Mouse (Mus musculus) heart, postnatal 10 days (tissue): Measurements from ENCODE around the gene Spns3. TPM values are rescaled to one million over a fixed set of nuclear protein-coding genes. Genes with fewer than 3 reads are reported as not detected.

ENCODE experiments used
- DNase-seq, 2 experiments: peaks; one replicate each; pipeline ENCODE4 v3.0.0; 2021
- intact Hi-C: fragments of 180-260 bp; cut with DNase I; formaldehyde crosslinking; loops from one replicate; pipeline ENCODE4 v1.15.1; 2025
- total RNA-seq, 2 experiments: library from RNA; stranded (reverse); gene quantifications; 2 replicates each; pipeline ENCODE4 v1.2.3; 2021

The Spns3 gene
- total RNA-seq, 2 experiments from 2014 or later, result 0.07 TPM; not detected in 1

- DNase-seq, result peak in 1 of 2 experiments; percentile 46
- intact Hi-C loops, result loop anchor here (1.0 to 2.0 kb wide), 2 partner anchors 20 to 32 kb away; no protein-coding TSS in a partner anchor
These were observed 61.5 kb downstream of the Spns3 start for GRCm38 (mm10) chr11:72488753-72489271.

- intact Hi-C loops, result loop anchor here (2.0 kb wide), 1 partner anchor 31 kb away; no protein-coding TSS in a partner anchor
These were observed 62.6 kb downstream of the Spns3 start for GRCm38 (mm10) chr11:72487739-72488138.

GRCm38 (mm10) chr11:72487171-72487570 is 63.1 kb downstream of the Spns3 start:
- intact Hi-C loops, result no loop called here
- DNase-seq, result no peak

More at GRCm38 (mm10) chr11:72487739-72488138, 62.6 kb downstream of the Spns3 start:
- DNase-seq, result no peak

GRCm38 (mm10) chr11:72485960-72486359 is 64.3 kb downstream of the Spns3 start:
- DNase-seq, result no peak
- intact Hi-C loops, result no loop called here

GRCm38 (mm10) chr11:72485157-72485556 is 65.1 kb downstream of the Spns3 start:
- intact Hi-C loops, result no loop called here

GRCm38 (mm10) chr11:72484549-72484948 is 65.8 kb downstream of the Spns3 start:
- intact Hi-C loops, result no loop called here
- no peak for DNase-seq

More at GRCm38 (mm10) chr11:72485157-72485556, 65.1 kb downstream of the Spns3 start:
- no peak for DNase-seq

- intact Hi-C loops, result no loop called here
- DNase-seq, result no peak
These were observed 68.4 kb downstream of the Spns3 start for GRCm38 (mm10) chr11:72481952-72482351.

- intact Hi-C loops, result no loop called here
- DNase-seq, result no peak
These were observed 69.0 kb downstream of the Spns3 start for GRCm38 (mm10) chr11:72481313-72481712.

- intact Hi-C loops, result no loop called here
- DNase-seq, result no peak
These were observed 70.8 kb downstream of the Spns3 start for GRCm38 (mm10) chr11:72479499-72479898.

- intact Hi-C loops, result no loop called here
- peak; percentile 40 to 49 for DNase-seq
These were observed 72.1 kb downstream of the Spns3 start for GRCm38 (mm10) chr11:72478228-72478627.

GRCm38 (mm10) chr11:72477653-72478052 is 72.7 kb downstream of the Spns3 start:
- intact Hi-C loops, result no loop called here
- DNase-seq, result no peak

- intact Hi-C loops, result no loop called here
- peak in 1 of 2 experiments; percentile 40 for DNase-seq
These were observed 73.1 kb downstream of the Spns3 start for GRCm38 (mm10) chr11:72477182-72477581.

- DNase-seq, result no peak
- intact Hi-C loops, result no loop called here
These were observed 74.2 kb downstream of the Spns3 start for GRCm38 (mm10) chr11:72476074-72476625.

- intact Hi-C loops, result no loop called here
- no peak for DNase-seq
These were observed 74.9 kb downstream of the Spns3 start for GRCm38 (mm10) chr11:72475408-72475807.

GRCm38 (mm10) chr11:72474926-72475325 is 75.4 kb downstream of the Spns3 start:
- intact Hi-C loops, result no loop called here
- DNase-seq, result no peak

GRCm38 (mm10) chr11:72473540-72473939 is 76.8 kb downstream of the Spns3 start:
- intact Hi-C loops, result no loop called here
- DNase-seq, result no peak

GRCm38 (mm10) chr11:72471381-72471780 is 78.9 kb downstream of the Spns3 start:
- intact Hi-C loops, result no loop called here
- no peak for DNase-seq

GRCm38 (mm10) chr11:72470004-72470403 is 80.3 kb downstream of the Spns3 start:
- intact Hi-C loops, result no loop called here
- no peak for DNase-seq

- intact Hi-C loops, result loop anchor here (1.0 kb wide), 1 partner anchor 20 kb away; the partner anchor contains the start of gene Spns2
- peak; percentile 85 to 87 for DNase-seq
These were observed 81.1 kb downstream of the Spns3 start for GRCm38 (mm10) chr11:72469217-72469616.

- no peak for DNase-seq
- intact Hi-C loops, result no loop called here
These were observed 81.8 kb downstream of the Spns3 start for GRCm38 (mm10) chr11:72468525-72468924.

GRCm38 (mm10) chr11:72466694-72467507 is 83.4 kb downstream of the Spns3 start:
- peak; percentile 51 for DNase-seq
- intact Hi-C loops, result no loop called here
